7 mouse cellular contexts compared by ENCODE assay signal in the genomic region with DNA sequence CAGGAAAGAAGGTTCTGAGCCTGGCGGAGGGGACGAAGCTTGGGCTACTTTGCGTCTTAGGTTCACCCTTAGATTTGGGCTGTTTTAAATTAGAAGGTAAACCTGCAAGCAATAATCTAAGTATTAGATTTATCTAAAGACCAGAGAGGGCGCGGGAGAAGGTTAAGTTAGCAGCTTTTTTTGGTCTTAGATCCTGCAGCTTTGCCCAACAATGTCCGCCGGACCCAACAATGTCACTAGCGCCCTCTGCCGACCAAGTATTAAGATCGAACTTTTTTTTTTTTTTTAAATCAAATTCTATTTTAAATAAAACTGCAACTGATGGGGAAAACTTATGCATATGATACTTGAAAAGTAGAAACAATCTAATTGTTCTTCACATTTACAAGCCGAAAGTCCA. TPM values are rescaled to one million over a fixed set of nuclear protein-coding genes. Genes with fewer than 3 reads are reported as not detected.
A peak's percentile ranks its signal among the peaks of the same experiment; 100 is the strongest.
DNase-seq lines count a peak whose midpoint lies in the region; ATAC-seq and TF ChIP-seq lines count a peak whose summit lies in the region.

No protein-coding gene starts in this region.

- H3K4me2 ChIP-seq in liver, embryonic 12.5 days = peak overlapping the region; percentile 29; the same call in 1 of the 2 replicates

- no peak overlapping the region for H3K4me3 ChIP-seq in G1E (ENCODE audit: low read depth, low read length)
- H3K4me3 ChIP-seq in liver, embryonic 12.5 days = no peak overlapping the region

- peak overlapping the region; percentile 67 for H3K27ac ChIP-seq in liver, embryonic 12.5 days

- no peaks in the 10 kb centered on the region for H3K9me3 ChIP-seq in G1E (replicated peaks)
- H3K9me3 ChIP-seq in liver, embryonic 12.5 days (replicated peaks) = no peaks in the 10 kb centered on the region

- no peak for TF ChIP-seq CTCF in G1E (IDR thresholded peaks at IDR 0.05; ENCODE audit: low read depth, low read length)

- ATAC-seq in G1E (ENCODE audit: extremely low read depth, insufficient number of reproducible peaks, low FRiP score, poor library complexity, severe bottlenecking) = no peak
- no peak for ATAC-seq in liver, embryonic 12.5 days

- H3K36me3 ChIP-seq in G1E (replicated peaks) = peaks cover 13% of the 10 kb centered on the region
- H3K36me3 ChIP-seq in liver, embryonic 12.5 days = no peaks in the 10 kb centered on the region

- no peaks in the 10 kb centered on the region for H3K27me3 ChIP-seq in G1E (ENCODE audit: insufficient read depth, low read length)
- no peaks in the 10 kb centered on the region for H3K27me3 ChIP-seq in liver, embryonic 12.5 days (replicated peaks)

- 29% methylated on average over 11 of the region's 11 CpGs for WGBS in liver, embryonic 12.5 days (ENCODE audit: insufficient replicate concordance)

- DNase-seq in layer of hippocampus, postnatal 25 days (ENCODE audit: extremely low spot score in 1 of 2, low spot score in 1 of 2) = peak; percentile 18 to 69
- DNase-seq in layer of hippocampus, adult 9-11 months = no peak
- peak; percentile 24 for DNase-seq in G1E (ENCODE audit: low spot score)
- peak; percentile 53 to 68 for DNase-seq in adrenal gland, postnatal 36 days
- peak; percentile 42 for DNase-seq in forelimb bud, embryonic 11.5 days (ENCODE audit: low read depth, low spot score)
- DNase-seq in yolk sac, embryonic 10.5 days (ENCODE audit: low spot score) = peak; percentile 51

- 0 out of 2 replicates have a peak overlapping the region, but pooled peaks have one; percentile 9 for H3K9ac ChIP-seq in liver, embryonic 12.5 days

- H3K4me1 ChIP-seq in G1E (ENCODE audit: insufficient read depth, low read depth, low read length) = peaks cover 25% of the 10 kb centered on the region
- peaks cover 6% of the 10 kb centered on the region for H3K4me1 ChIP-seq in liver, embryonic 12.5 days

RNA-seq across cellular contexts. Expression of a gene that starts 18.6 kb away (rescaled TPM):
- 10 to 100 TPM; 18.9 to 20.4 TPM for total RNA-seq in layer of hippocampus, postnatal 25 days (2021)
- 0.75 and 0.83 TPM in 2 replicates for total RNA-seq in G1E (2014; fragmentation: Nextera tagmentation)
- 0.05 and 0.12 TPM in 2 replicates for total RNA-seq in G1E (2017)
- polyA plus RNA-seq in G1E (2012) = 0.02 TPM in 1 of 2 replicates, not detected in the other
- total RNA-seq in adrenal gland, postnatal 36 days (2021) = under 1 TPM in 1 of 2 experiments, not detected in 1; 0.20 TPM
- polyA plus RNA-seq in liver, embryonic 12.5 days (2016; fragmentation: Nextera tagmentation; extraction: Ambion mirVana) = 0.10 and 0.32 TPM in 2 replicates

Comparison
In these comparisons a context has a peak if more than half of its experiments do, and no peak if none do; other contexts are left out.
1. RNA of a gene that starts 18.6 kb away (total RNA-seq): 18.9 to 20.4 TPM in layer of hippocampus, postnatal 25 days; 0.05 to 0.83 TPM in G1E and 0.20 TPM in adrenal gland, postnatal 36 days; every median in the first group is over 10 times any median in the second.